Comparison of ENCODE assay signal across 9 mouse cellular contexts in genomic region chrX:167049191-167049968, GRCm38 (mm10).
A peak's percentile ranks its signal among the peaks of the same experiment; 100 is the strongest.
DNase-seq lines count a peak whose midpoint lies in the region; ATAC-seq and TF ChIP-seq lines count a peak whose summit lies in the region.
"Had no signal": no experiment of that assay in that cellular context is flagged by ENCODE, and none has a peak within 500 bp of the region (broad histone marks: within the 10 kb centered on the region; RNA-seq: fewer than 3 reads in every experiment).

No protein-coding gene starts in this region.

- no peak for TF ChIP-seq POLR2A in kidney, adult 2 months (IDR thresholded peaks at IDR 0.05; ENCODE audit: low read depth, low read length)
- TF ChIP-seq POLR2A in CH12.LX (IDR thresholded peaks at IDR 0.05; ENCODE audit: low read depth, low read length) = no peak

- dilution Hi-C loops in CH12.LX (cut with MboI; ENCODE audit: extremely low pct_ligation_motif_present, extremely low pct_unique_long_range_greater_than_20kb, low sequenced_read_pairs) = no loop called here

- ATAC-seq in hematopoietic stem cell, adult 5-6 weeks (replicated peaks in 1 of 2; ENCODE audit: insufficient read depth in 1 of 2, low FRiP score in 2 of 2, low TSS enrichment in 1 of 2, low read depth in 1 of 2, poor library complexity in 2 of 2, severe bottlenecking in 2 of 2) = peak; percentile 82 to 85
- ATAC-seq in midbrain, embryonic 13.5 days = peak; percentile 82

- no peaks in the 10 kb centered on the region for H3K79me2 ChIP-seq in CH12.LX (replicated peaks; ENCODE audit: control insufficient read depth, extremely low read depth, insufficient read depth, poor library complexity, severe bottlenecking)

- H3K36me3 ChIP-seq in kidney, adult 2 months (ENCODE audit: control insufficient read depth, insufficient read depth, low read length) = no peaks in the 10 kb centered on the region
- H3K36me3 ChIP-seq in CH12.LX (replicated peaks in 1 of 2; ENCODE audit: control insufficient read depth in 1 of 2, insufficient read depth in 1 of 2, low read length in 1 of 2) = no peaks in the 10 kb centered on the region
- H3K36me3 ChIP-seq in midbrain, embryonic 13.5 days = no peaks in the 10 kb centered on the region

- no peak for DNase-seq in kidney, adult 2 months
- DNase-seq in kidney, adult 11 months = no peak
- DNase-seq in CH12.LX (ENCODE audit: extremely low read depth) = peak; percentile 17
- DNase-seq in spleen, postnatal 10 days (ENCODE audit: low spot score in 2 of 2) = no peak
- DNase-seq in thymus, postnatal 4 days = no peak
- DNase-seq in testis, postnatal 14 days (ENCODE audit: low spot score) = no peak

- TF ChIP-seq EP300 in CH12.LX (IDR thresholded peaks at IDR 0.05; ENCODE audit: low read length) = no peak

- peak overlapping the region; percentile 67 for H3K4me2 ChIP-seq in CH12.LX (ENCODE audit: insufficient read depth, low read depth, poor library complexity, severe bottlenecking)
- H3K4me2 ChIP-seq in midbrain, embryonic 13.5 days (replicated peaks) = no peak overlapping the region

- H3K4me1 ChIP-seq in kidney, adult 2 months (ENCODE audit: control insufficient read depth, insufficient read depth, low read length) = no peaks in the 10 kb centered on the region; the same call in 1 of the 2 replicates
- peaks cover 4 to 8% of the 10 kb centered on the region in 2 experiments; a peak in 2 of 4 replicates for H3K4me1 ChIP-seq in CH12.LX (ENCODE audit: control insufficient read depth in 1 of 2, insufficient read depth in 2 of 2)
- no peaks in the 10 kb centered on the region for H3K4me1 ChIP-seq in midbrain, embryonic 13.5 days (replicated peaks)

- WGBS in kidney, adult 2 months = 66% methylated on average over 5 of the region's 5 CpGs
- 64% methylated on average over 5 of the region's 5 CpGs for WGBS in midbrain, embryonic 13.5 days

- H3K9me3 ChIP-seq in CH12.LX (replicated peaks; ENCODE audit: low read length) = no peaks in the 10 kb centered on the region
- no peaks in the 10 kb centered on the region for H3K9me3 ChIP-seq in midbrain, embryonic 13.5 days

- H3K9ac ChIP-seq in CH12.LX (ENCODE audit: insufficient read depth, low read depth) = 0 out of 2 replicates have a peak overlapping the region, but pooled peaks have one; percentile 24
- H3K9ac ChIP-seq in midbrain, embryonic 13.5 days (replicated peaks) = no peak overlapping the region

- no peak for TF ChIP-seq CTCF in kidney, adult 2 months (conservative IDR thresholded peaks at IDR 0.05; ENCODE audit: insufficient read depth, insufficient read length, low read depth, low read length)
- TF ChIP-seq CTCF in CH12.LX (conservative IDR thresholded peaks at IDR 0.05 in 1 of 2, IDR thresholded peaks at IDR 0.05 in 1 of 2; ENCODE audit: low read depth in 2 of 2, low read length in 2 of 2) = no peak

- in situ Hi-C loops in CH12.LX (cut with MboI; ENCODE audit: low pct_ligation_motif_present, low pct_unique_long_range_greater_than_20kb, low sequenced_read_pairs) = no loop called here

- H3K27ac ChIP-seq in kidney, adult 2 months (ENCODE audit: insufficient read depth, low read depth, low read length) = peak overlapping the region; percentile 31
- H3K27ac ChIP-seq in CH12.LX (ENCODE audit: insufficient read depth, low read depth) = no peak overlapping the region
- no peak overlapping the region for H3K27ac ChIP-seq in midbrain, embryonic 13.5 days
- H3K27ac ChIP-seq: kidney, postnatal 0 days had no signal

- no peaks in the 10 kb centered on the region for H3K27me3 ChIP-seq in kidney, adult 2 months (replicated peaks; ENCODE audit: control insufficient read depth, insufficient read depth, low read length)
- no peaks in the 10 kb centered on the region for H3K27me3 ChIP-seq in CH12.LX (replicated peaks)
- peaks cover 62% of the 10 kb centered on the region; the same call in 1 of the 2 replicates for H3K27me3 ChIP-seq in midbrain, embryonic 13.5 days

- TF ChIP-seq RAD21 in CH12.LX (IDR thresholded peaks at IDR 0.05; ENCODE audit: low read depth, low read length) = no peak

- no peak overlapping the region for H3K4me3 ChIP-seq in kidney, adult 2 months (ENCODE audit: insufficient read depth, low read depth, low read length)
- H3K4me3 ChIP-seq in CH12.LX (replicated peaks in 1 of 3; ENCODE audit: low read depth in 2 of 3, low read length in 2 of 3, poor library complexity in 1 of 3) = no peak overlapping the region
- H3K4me3 ChIP-seq in midbrain, embryonic 13.5 days (replicated peaks) = no peak overlapping the region

TF ChIP-seq in CH12.LX, 34 proteins besides CTCF, POLR2A, EP300 and RAD21:
- TF ChIP-seq BHLHE40 (IDR thresholded peaks at IDR 0.05; ENCODE audit: low read depth, low read length) (no peak), PAX5 (IDR thresholded peaks at IDR 0.05; ENCODE audit: low read length) (no peak), TBP (conservative IDR thresholded peaks at IDR 0.05; ENCODE audit: low read depth, low read length) (no peak), MEF2A (IDR thresholded peaks at IDR 0.05; ENCODE audit: borderline replicate concordance, low read depth, low read length) (no peak), MXI1 (IDR thresholded peaks at IDR 0.05; ENCODE audit: low read depth, low read length) (no peak), GABPA (IDR thresholded peaks at IDR 0.05; ENCODE audit: insufficient replicate concordance, low read depth, low read length) (no peak), TCF12 (IDR thresholded peaks at IDR 0.05; ENCODE audit: low read depth, low read length) (no peak), MAZ (IDR thresholded peaks at IDR 0.05; ENCODE audit: low read depth, low read length) (no peak), CHD1 (IDR thresholded peaks at IDR 0.05; ENCODE audit: low read depth, low read length) (no peak), JUND (conservative IDR thresholded peaks at IDR 0.05; ENCODE audit: low read depth, low read length) (no peak), E2F4 (IDR thresholded peaks at IDR 0.05; ENCODE audit: insufficient replicate concordance, low read depth, low read length) (no peak), CHD2 (IDR thresholded peaks at IDR 0.05; ENCODE audit: low read length) (no peak), USF1 (IDR thresholded peaks at IDR 0.05; ENCODE audit: low read depth, low read length) (no peak), IRF4 (IDR thresholded peaks at IDR 0.05; ENCODE audit: low read depth, low read length) (no peak), USF2 (conservative IDR thresholded peaks at IDR 0.05; ENCODE audit: low read depth, low read length) (no peak), UBTF (IDR thresholded peaks at IDR 0.05; ENCODE audit: low read depth, low read length) (no peak), SIN3A (IDR thresholded peaks at IDR 0.05; ENCODE audit: low read length) (no peak), NRF1 (IDR thresholded peaks at IDR 0.05; ENCODE audit: low read depth, low read length) (no peak)
